Mouse (Mus musculus) lung, adult 2 months (tissue): ENCODE results near the gene Zfp747.

Experiments
- CTCF ChIP-seq: fragments of 200-500 bp; IDR thresholded peaks from 2 replicates; pipeline ENCODE4 v1.5.1; 2011; ENCODE audit warnings: mild to moderate bottlenecking, low read length, control low read depth; ENCODE audit not compliant: insufficient read depth
- POLR2A ChIP-seq: fragments of 200-500 bp; IDR thresholded peaks from 2 replicates; pipeline ENCODE4 v1.6.1; 2011; ENCODE audit warnings: low read depth, mild to moderate bottlenecking, control low read depth, low read length, borderline replicate concordance; ENCODE audit errors: extremely low read depth

- TF ChIP-seq POLR2A (no peak), CTCF (no peak)
These were observed 34.5 kb downstream of the Zfp747 start for GRCm38 (mm10) chr7:127341356-127341755.
